Mouse (Mus musculus) olfactory bulb, adult 2 months (tissue): ENCODE data around the gene Rhou.

Experiments
- CTCF ChIP-seq: fragments of 200-500 bp; IDR thresholded peaks from 2 replicates; pipeline ENCODE4 v1.5.1; 2012; ENCODE audit warnings: low read depth, mild to moderate bottlenecking, low read length, moderate library complexity; ENCODE audit not compliant: insufficient read depth
- POLR2A ChIP-seq: fragments of 200-500 bp; IDR thresholded peaks from 2 replicates; pipeline ENCODE4 v1.6.1; 2012; ENCODE audit warnings: mild to moderate bottlenecking, low read depth, low read length, moderate library complexity; ENCODE audit not compliant: insufficient read depth

GRCm38 (mm10) chr8:123628253-123628967 lies 25.3 kb upstream of the Rhou start:
- TF ChIP-seq CTCF (peak; percentile 46; the same call in 1 of the 2 replicates), POLR2A (no peak)
